Mouse (Mus musculus): ENCODE data around the gene Hspb9.

Gene Hspb9

DNA sequence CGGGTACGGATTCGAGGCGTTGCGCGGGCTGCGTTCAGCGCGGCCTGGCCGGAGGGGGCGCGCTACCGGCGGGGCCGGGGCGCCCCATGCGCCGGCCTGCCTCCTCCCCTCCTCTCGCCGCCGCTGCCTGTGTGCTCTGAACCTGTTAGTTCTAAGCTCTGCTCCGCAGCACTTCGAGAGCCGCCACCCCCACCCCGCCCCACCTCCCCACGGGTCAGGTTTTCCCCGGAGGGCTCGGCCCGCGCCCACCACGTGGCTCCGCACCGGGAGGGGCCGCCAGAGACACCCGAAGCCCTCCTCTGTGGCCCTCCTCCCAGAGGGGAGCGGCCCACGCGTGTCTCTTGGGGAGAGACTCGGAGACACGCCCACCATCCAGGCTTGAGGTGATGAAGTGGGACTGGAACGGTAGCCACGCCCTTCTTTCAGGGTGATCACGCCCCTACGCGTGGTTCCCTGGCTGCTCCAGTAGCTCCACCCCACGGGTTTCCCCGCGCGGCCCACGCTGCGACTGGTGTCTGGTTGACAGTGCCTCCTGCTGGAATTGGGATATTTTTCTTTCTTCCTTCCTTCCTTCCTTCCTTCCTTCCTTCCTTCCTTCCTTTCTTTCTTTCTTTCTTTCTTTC lies 46.1 kb downstream of the Hspb9 start, which contains the start of gene Kcnh4:
Gene Kcnh4, minus strand, starts transcription at position 332 of the 623 bp plus-strand sequence.
- DNase-seq (ENCODE audit: low spot score in 2 of 2) = peak; percentile 92 to 96

DNA sequence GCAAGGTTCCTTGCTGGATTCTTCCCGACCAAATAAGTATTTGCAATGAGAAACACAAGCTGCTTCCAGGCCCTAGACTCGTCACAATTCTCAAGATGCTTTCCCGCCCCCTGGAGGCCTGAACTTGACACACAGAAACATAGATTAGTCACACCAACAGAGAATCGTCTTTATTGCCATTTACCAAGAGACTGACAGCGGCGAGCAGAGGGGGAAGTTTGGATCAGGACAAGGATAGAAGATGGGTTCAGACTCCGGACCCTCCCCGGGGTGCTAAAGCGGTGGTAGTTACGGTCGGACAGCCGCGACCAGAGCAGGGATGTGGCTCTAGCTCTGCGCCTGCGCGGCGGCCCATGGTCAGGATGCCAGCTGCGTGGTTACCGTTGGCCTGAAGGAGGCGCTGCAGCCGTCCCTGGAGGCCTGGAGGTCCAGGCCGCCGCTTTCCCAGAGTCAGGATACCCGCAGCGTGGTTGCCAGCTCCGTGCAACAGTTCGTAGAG lies 47.9 kb downstream of the Hspb9 start:
- DNase-seq (ENCODE audit: low spot score in 2 of 2) = peak; percentile 75 to 77

DNA sequence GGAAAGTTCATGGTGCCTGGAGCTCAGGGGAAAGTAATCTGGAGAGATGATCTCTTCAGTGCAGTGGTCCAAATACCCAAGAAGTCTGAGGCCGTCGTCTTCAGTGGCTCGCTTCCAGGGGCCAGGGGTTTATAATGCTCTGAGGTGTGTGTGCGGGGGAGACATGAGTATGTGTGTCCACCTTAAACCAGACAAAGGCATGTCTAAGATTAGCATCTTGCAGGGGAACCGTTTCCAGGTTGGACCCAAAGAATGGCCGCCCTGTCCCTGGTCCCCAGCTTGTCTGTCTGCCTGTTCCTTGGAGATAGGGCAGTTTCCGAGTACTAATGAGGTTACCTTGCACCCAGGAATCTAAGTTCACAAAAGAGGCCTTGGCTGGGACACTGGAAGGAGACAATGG lies 49.2 kb downstream of the Hspb9 start, which contains the start of gene Hcrt:
Gene Hcrt, minus strand, starts transcription at position 101 of the 400 bp plus-strand sequence.
- no peak for DNase-seq (ENCODE audit: low spot score in 2 of 2)

Measured in right cerebral cortex, postnatal 36 days (tissue).